In genomic region chr1:136684481-136684880, GRCm38 (mm10) we compare ENCODE assay signal across 18 mouse cellular contexts. TPM values are rescaled to one million over a fixed set of nuclear protein-coding genes. Genes with fewer than 3 reads are reported as not detected.
A peak's percentile ranks its signal among the peaks of the same experiment; 100 is the strongest.
DNase-seq lines count a peak whose midpoint lies in the region; ATAC-seq and TF ChIP-seq lines count a peak whose summit lies in the region.
"Had no signal": no experiment of that assay in that cellular context is flagged by ENCODE, and none has a peak within 500 bp of the region (broad histone marks: within the 10 kb centered on the region; RNA-seq: fewer than 3 reads in every experiment).

No protein-coding gene starts in this region.

- H3K27me3 ChIP-seq in heart, embryonic 15.5 days: no peaks in the 10 kb centered on the region
- H3K27me3 ChIP-seq in CH12.LX (replicated peaks) (no peaks in the 10 kb centered on the region), ES-Bruce4 (ENCODE audit: control insufficient read depth, insufficient read depth, low read length, poor library complexity, severe bottlenecking) (no peaks in the 10 kb centered on the region)
- H3K27me3 ChIP-seq: hindbrain, embryonic 15.5 days; intestine, embryonic 15.5 days; limb, embryonic 12.5 days; neural tube, embryonic 13.5 days had no signal

- no peak for TF ChIP-seq CTCF in CH12.LX (conservative IDR thresholded peaks at IDR 0.05 in 1 of 2, IDR thresholded peaks at IDR 0.05 in 1 of 2; ENCODE audit: low read depth in 2 of 2, low read length in 2 of 2)
- TF ChIP-seq CTCF in ES-Bruce4 (IDR thresholded peaks at IDR 0.05; ENCODE audit: low read depth, low read length): no peak
- no peak for TF ChIP-seq CTCF in embryonic fibroblast, embryonic 13.5 days (IDR thresholded peaks at IDR 0.05; ENCODE audit: borderline replicate concordance, insufficient read depth, low read length)

- H3K36me3 ChIP-seq in heart, embryonic 15.5 days: no peaks in the 10 kb centered on the region
- H3K36me3 ChIP-seq in CH12.LX (replicated peaks in 1 of 2; ENCODE audit: control insufficient read depth in 1 of 2, insufficient read depth in 1 of 2, low read length in 1 of 2) (no peaks in the 10 kb centered on the region), ES-Bruce4 (ENCODE audit: control insufficient read depth, insufficient read depth, low read length, poor library complexity, severe bottlenecking) (no peaks in the 10 kb centered on the region; the same call in 1 of the 2 replicates)
- H3K36me3 ChIP-seq: forebrain, embryonic 10.5 days; G1E; heart, embryonic 10.5 days; hindbrain, embryonic 15.5 days; intestine, embryonic 15.5 days; limb, embryonic 12.5 days; neural tube, embryonic 13.5 days had no signal

- no peaks in the 10 kb centered on the region for H3K79me2 ChIP-seq in CH12.LX (replicated peaks; ENCODE audit: control insufficient read depth, extremely low read depth, insufficient read depth, poor library complexity, severe bottlenecking)

- H3K9me3 ChIP-seq in heart, embryonic 15.5 days (replicated peaks): no peaks in the 10 kb centered on the region
- no peaks in the 10 kb centered on the region for H3K9me3 ChIP-seq in CH12.LX (replicated peaks; ENCODE audit: low read length)
- H3K9me3 ChIP-seq in ES-Bruce4 (replicated peaks; ENCODE audit: control insufficient read depth, insufficient read depth, low read length, poor library complexity, severe bottlenecking): no peaks in the 10 kb centered on the region
- H3K9me3 ChIP-seq: forebrain, embryonic 10.5 days; G1E; heart, embryonic 10.5 days; hindbrain, embryonic 15.5 days; intestine, embryonic 15.5 days; limb, embryonic 12.5 days; neural tube, embryonic 13.5 days had no signal

- TF ChIP-seq POLR2A in CH12.LX (IDR thresholded peaks at IDR 0.05; ENCODE audit: low read depth, low read length) (no peak), ES-Bruce4 (IDR thresholded peaks at IDR 0.05; ENCODE audit: insufficient read depth, low read length) (no peak)
- no peak for TF ChIP-seq POLR2A in embryonic fibroblast, embryonic 13.5 days (IDR thresholded peaks at IDR 0.05; ENCODE audit: low read depth, low read length)

- dilution Hi-C loops in CH12.LX (cut with MboI; ENCODE audit: extremely low pct_ligation_motif_present, extremely low pct_unique_long_range_greater_than_20kb, low sequenced_read_pairs): no loop called here

- no peak overlapping the region for H3K9ac ChIP-seq in heart, embryonic 15.5 days
- peak overlapping the region; percentile 1; the same call in 1 of the 2 replicates for H3K9ac ChIP-seq in CH12.LX (ENCODE audit: insufficient read depth, low read depth)
- H3K9ac ChIP-seq in ES-Bruce4 (ENCODE audit: low read depth, poor library complexity, severe bottlenecking): peak overlapping the region; percentile 65
- H3K9ac ChIP-seq: hindbrain, embryonic 15.5 days; intestine, embryonic 15.5 days; limb, embryonic 12.5 days; neural tube, embryonic 13.5 days had no signal

- no peak overlapping the region for H3K4me3 ChIP-seq in heart, embryonic 15.5 days
- H3K4me3 ChIP-seq in CH12.LX (replicated peaks in 1 of 3; ENCODE audit: low read depth in 2 of 3, low read length in 2 of 3, poor library complexity in 1 of 3): no peak overlapping the region
- H3K4me3 ChIP-seq in ES-Bruce4 (ENCODE audit: low read depth, low read length): peak overlapping the region; percentile 15; the same call in 1 of the 2 replicates
- no peak overlapping the region for H3K4me3 ChIP-seq in embryonic fibroblast, embryonic 13.5 days (ENCODE audit: insufficient read depth, low read length)
- H3K4me3 ChIP-seq: forebrain, embryonic 10.5 days; heart, embryonic 10.5 days; hindbrain, embryonic 15.5 days; intestine, embryonic 15.5 days; limb, embryonic 12.5 days; neural tube, embryonic 13.5 days had no signal

- no peak for DNase-seq in heart, postnatal 10 days
- no peak for DNase-seq in CH12.LX (ENCODE audit: extremely low read depth)
- DNase-seq in frontal cortex, postnatal 10 days (ENCODE audit: low spot score in 2 of 2): no peak
- DNase-seq: adrenal gland, postnatal 36 days; cerebellum, adult 2 months; cerebellum, postnatal 36 days had no signal

- in situ Hi-C loops in CH12.LX (cut with MboI; ENCODE audit: low pct_ligation_motif_present, low pct_unique_long_range_greater_than_20kb, low sequenced_read_pairs): no loop called here

- H3K4me2 ChIP-seq in heart, embryonic 15.5 days: no peak overlapping the region
- no peak overlapping the region for H3K4me2 ChIP-seq in CH12.LX (ENCODE audit: insufficient read depth, low read depth, poor library complexity, severe bottlenecking)
- H3K4me2 ChIP-seq: hindbrain, embryonic 15.5 days; intestine, embryonic 15.5 days; midbrain, embryonic 11.5 days; neural tube, embryonic 13.5 days had no signal

- WGBS in heart, embryonic 15.5 days: 80% methylated on average over 5 of the region's 5 CpGs

- peak overlapping the region; percentile 66; the same call in 1 of the 2 replicates for H3K27ac ChIP-seq in heart, embryonic 15.5 days
- H3K27ac ChIP-seq in CH12.LX (ENCODE audit: insufficient read depth, low read depth) (no peak overlapping the region), ES-Bruce4 (ENCODE audit: insufficient read depth, low read length) (peak overlapping the region; percentile 89)
- peak overlapping the region; percentile 98 for H3K27ac ChIP-seq in embryonic fibroblast, embryonic 13.5 days (ENCODE audit: insufficient read depth, low read length)
- H3K27ac ChIP-seq: forebrain, embryonic 10.5 days; heart, embryonic 10.5 days; hindbrain, embryonic 15.5 days; neural tube, embryonic 13.5 days had no signal

- TF ChIP-seq RAD21 in CH12.LX (IDR thresholded peaks at IDR 0.05; ENCODE audit: low read depth, low read length): no peak

- intact Hi-C loops in heart, postnatal 10 days (cut with DNase I): no loop called here

- H3K4me1 ChIP-seq in heart, embryonic 15.5 days (replicated peaks): peaks cover 23% of the 10 kb centered on the region
- H3K4me1 ChIP-seq in CH12.LX (ENCODE audit: control insufficient read depth in 1 of 2, insufficient read depth in 2 of 2) (peaks cover 8 to 36% of the 10 kb centered on the region in 2 experiments; a peak in 3 of 4 replicates), ES-Bruce4 (ENCODE audit: control insufficient read depth, insufficient read depth, low read length) (peaks cover 10% of the 10 kb centered on the region)
- peaks cover 10% of the 10 kb centered on the region; the same call in 1 of the 2 replicates for H3K4me1 ChIP-seq in embryonic fibroblast, embryonic 13.5 days (ENCODE audit: control insufficient read depth, insufficient read depth, low read length)
- H3K4me1 ChIP-seq: hindbrain, embryonic 15.5 days; neural tube, embryonic 13.5 days had no signal

- no peak for ATAC-seq in heart, embryonic 15.5 days (replicated peaks; ENCODE audit: insufficient number of reproducible peaks, insufficient read depth, low FRiP score, low read depth)
- no peak for ATAC-seq in activated CD4-positive, CD25-positive, alpha-beta regulatory T cell, adult 4 months

- no peak for TF ChIP-seq EP300 in CH12.LX (IDR thresholded peaks at IDR 0.05; ENCODE audit: low read length)
- no peak for TF ChIP-seq EP300 in ES-Bruce4 (IDR thresholded peaks at IDR 0.05; ENCODE audit: insufficient read depth, low read depth, low read length)

TF ChIP-seq in CH12.LX, 34 proteins besides CTCF, POLR2A, EP300 and RAD21:
- TF ChIP-seq CHD2 (IDR thresholded peaks at IDR 0.05; ENCODE audit: low read length): no peak

RNA-seq across cellular contexts. Expression of gene Zfp281, which starts 59.8 kb away (rescaled TPM):
- 11.7 and 12.6 TPM in 2 replicates for polyA plus RNA-seq in heart, embryonic 15.5 days (2015; fragmentation: Nextera tagmentation; extraction: Ambion mirVana)
- 10 to 100 TPM; 12.1 to 14.8 TPM for total RNA-seq in heart, postnatal 10 days (2021)
- total RNA-seq in CH12.LX (2012; rRNA removed) (20.7 and 23.0 TPM in 2 replicates), CH12.LX (2014; rRNA removed) (39.5 and 40.4 TPM in 2 replicates)
- polyA plus RNA-seq in CH12.LX (2012; ENCODE audit: insufficient read length, low read depth) (15.4 and 17.2 TPM in 2 replicates), ES-Bruce4 (2011; ENCODE audit: insufficient read depth, insufficient read length, low read depth, missing spikeins) (94.4 and 98.1 TPM in 2 replicates)
- polyA plus RNA-seq in embryonic fibroblast, embryonic 13.5 days (2011; ENCODE audit: insufficient read length, low read depth, missing spikeins): 29.5 and 33.0 TPM in 2 replicates
- 10 to 100 TPM; 19.3 to 22.6 TPM for polyA plus RNA-seq in activated CD4-positive, CD25-positive, alpha-beta regulatory T cell, adult 4 months (2017; shearing (Covaris generic))
